Comparison of ENCODE assay signal across 10 mouse cellular contexts in genomic region chr10:117664208-117664925, GRCm38 (mm10). TPM values are rescaled to one million over a fixed set of nuclear protein-coding genes. Genes with fewer than 3 reads are reported as not detected.
DNase-seq lines count a peak whose midpoint lies in the region; ATAC-seq lines count a peak whose summit lies in the region.
"Had no signal": no experiment of that assay in that cellular context is flagged by ENCODE, and none has a peak within 500 bp of the region (broad histone marks: within the 10 kb centered on the region; RNA-seq: fewer than 3 reads in every experiment).

No protein-coding gene starts in this region.

- ATAC-seq in heart, embryonic 13.5 days (ENCODE audit: extremely low read depth, insufficient number of reproducible peaks, low FRiP score, low TSS enrichment), result no peak
- ATAC-seq in neural tube, embryonic 12.5 days (ENCODE audit: low FRiP score, low read depth), result no peak
- ATAC-seq in liver, embryonic 11.5 days (replicated peaks; ENCODE audit: low FRiP score), result no peak
- ATAC-seq: forebrain, embryonic 14.5 days had no signal

- no peaks in the 10 kb centered on the region for H3K9me3 ChIP-seq in heart, embryonic 13.5 days
- no peaks in the 10 kb centered on the region for H3K9me3 ChIP-seq in neural tube, embryonic 12.5 days
- H3K9me3 ChIP-seq in liver, embryonic 11.5 days (ENCODE audit: control insufficient read depth, low read length), result no peaks in the 10 kb centered on the region

- DNase-seq in heart, postnatal 4 days, result no peak
- no peak for DNase-seq in neural tube, embryonic 10.5 days (ENCODE audit: extremely low spot score, low spot score)
- no peak for DNase-seq in liver, embryonic 11.5 days (ENCODE audit: low spot score)
- peak; percentile 37 for DNase-seq in yolk sac, embryonic 10.5 days (ENCODE audit: low spot score)
- DNase-seq in spleen, adult 18-20 months, result no peak
- no peak for DNase-seq in left cerebral cortex, postnatal 4 days
- DNase-seq: cerebellum, adult 2 months had no signal

- peak overlapping the region; percentile 40 for H3K4me3 ChIP-seq in heart, embryonic 13.5 days
- no peak overlapping the region for H3K4me3 ChIP-seq in neural tube, embryonic 12.5 days
- H3K4me3 ChIP-seq in liver, embryonic 11.5 days (ENCODE audit: low read depth, low read length), result no peak overlapping the region

- H3K36me3 ChIP-seq in heart, embryonic 13.5 days, result no peaks in the 10 kb centered on the region
- no peaks in the 10 kb centered on the region for H3K36me3 ChIP-seq in neural tube, embryonic 12.5 days
- H3K36me3 ChIP-seq in liver, embryonic 11.5 days (ENCODE audit: control insufficient read depth, insufficient read depth, low read length), result no peaks in the 10 kb centered on the region

- H3K27me3 ChIP-seq in heart, embryonic 13.5 days (replicated peaks), result no peaks in the 10 kb centered on the region
- no peaks in the 10 kb centered on the region for H3K27me3 ChIP-seq in neural tube, embryonic 12.5 days (replicated peaks)
- H3K27me3 ChIP-seq in liver, embryonic 11.5 days (replicated peaks; ENCODE audit: control insufficient read depth, insufficient read depth, low read length), result no peaks in the 10 kb centered on the region

- no peaks in the 10 kb centered on the region; the same call in 1 of the 2 replicates for H3K4me1 ChIP-seq in heart, embryonic 13.5 days
- peaks cover 6% of the 10 kb centered on the region for H3K4me1 ChIP-seq in neural tube, embryonic 12.5 days
- H3K4me1 ChIP-seq in liver, embryonic 11.5 days (replicated peaks; ENCODE audit: control insufficient read depth, insufficient read depth, low read length), result peaks cover 4% of the 10 kb centered on the region

- H3K27ac ChIP-seq in heart, embryonic 13.5 days (replicated peaks), result no peak overlapping the region
- no peak overlapping the region for H3K27ac ChIP-seq in neural tube, embryonic 12.5 days
- H3K27ac ChIP-seq in liver, embryonic 11.5 days (ENCODE audit: low read depth, low read length), result peak overlapping the region; percentile 32; the same call in 1 of the 2 replicates

- intact Hi-C loops in left cerebral cortex, postnatal 4 days (cut with DNase I), result no loop called here

- peak overlapping the region; percentile 58; the same call in 1 of the 2 replicates for H3K9ac ChIP-seq in heart, embryonic 13.5 days
- H3K9ac ChIP-seq in neural tube, embryonic 12.5 days, result no peak overlapping the region
- no peak overlapping the region for H3K9ac ChIP-seq in liver, embryonic 11.5 days (ENCODE audit: low read depth, low read length)

- H3K4me2 ChIP-seq in heart, embryonic 13.5 days, result peak overlapping the region; percentile 65
- peak overlapping the region; percentile 41 for H3K4me2 ChIP-seq in neural tube, embryonic 12.5 days (replicated peaks)
- H3K4me2 ChIP-seq in liver, embryonic 11.5 days, result peak overlapping the region; percentile 43

- 54% methylated on average over 14 of the region's 14 CpGs for WGBS in heart, embryonic 13.5 days
- 57% methylated on average over 14 of the region's 14 CpGs for WGBS in neural tube, embryonic 12.5 days
- 55% methylated on average over 14 of the region's 14 CpGs for WGBS in liver, embryonic 11.5 days

RNA-seq across cellular contexts. Expression of gene Cpm, which starts 35.1 kb away (rescaled TPM):
- 2.4 and 3.1 TPM in 2 replicates for polyA plus RNA-seq in heart, embryonic 13.5 days (2015; fragmentation: Nextera tagmentation; extraction: Ambion mirVana)
- total RNA-seq in heart, postnatal 4 days (2021), result 1 to 10 TPM; 2.8 to 3.6 TPM
- 10.0 and 10.3 TPM in 2 replicates for polyA plus RNA-seq in neural tube, embryonic 12.5 days (2016; fragmentation: Nextera tagmentation; extraction: Ambion mirVana)
- 55.7 and 55.9 TPM in 2 replicates for polyA plus RNA-seq in liver, embryonic 11.5 days (2014; fragmentation: Nextera tagmentation; extraction: Ambion mirVana)
- 1 to 10 TPM; 1.7 to 2.5 TPM for total RNA-seq in left cerebral cortex, postnatal 4 days (2021)

RNA-seq across cellular contexts. Expression of gene Mdm2, which starts 46.2 kb away (rescaled TPM):
- polyA plus RNA-seq in heart, embryonic 13.5 days (2015; fragmentation: Nextera tagmentation; extraction: Ambion mirVana), result 38.7 and 41.5 TPM in 2 replicates
- 10 to 100 TPM; 48.4 to 50.8 TPM for total RNA-seq in heart, postnatal 4 days (2021)
- 62.9 and 74.4 TPM in 2 replicates for polyA plus RNA-seq in neural tube, embryonic 12.5 days (2016; fragmentation: Nextera tagmentation; extraction: Ambion mirVana)
- polyA plus RNA-seq in liver, embryonic 11.5 days (2014; fragmentation: Nextera tagmentation; extraction: Ambion mirVana), result 56.0 and 56.7 TPM in 2 replicates
- 10 to 100 TPM; 39.1 to 51.9 TPM for total RNA-seq in left cerebral cortex, postnatal 4 days (2021)
